Mouse (Mus musculus) erythroblast, adult 5-6 weeks (primary cell): ENCODE data around the gene Hist1h2bq. TPM values are rescaled to one million over a fixed set of nuclear protein-coding genes. Genes with fewer than 3 reads are reported as not detected.

Experiments used
- total RNA-seq, 2 experiments: library from RNA; stranded (forward) in 1 of 2; stranded (reverse) in 1 of 2; fragments of 150-400 nt in 1 of 2; fragments of 200-764, 138-1000 nt in 1 of 2; gene quantifications; 2 replicates each; pipeline versions ENCODE4 v1.2.3 to v1.2.4; 2015 to 2017; ENCODE audit warnings: low replicate concordance in 2 of 2

Hist1h2bq gene
- total RNA-seq, 2 experiments from 2014 or later = 156 to 197 TPM

Other genes starting within 250 kb of the Hist1h2bq start
Only the 30 nearest of the 31 such genes appear.
- gene Olfr1364, start 228.4 kb downstream of the Hist1h2bq start, total RNA-seq (2015; ENCODE audit: low replicate concordance) = not detected in 2 replicates
- not detected in 2 replicates for gene Olfr1364, start 228.4 kb downstream of the Hist1h2bq start, total RNA-seq (2017; ENCODE audit: low replicate concordance)
- gene Olfr1362, start 196.2 kb downstream of the Hist1h2bq start, total RNA-seq (2015; ENCODE audit: low replicate concordance) = not detected in 2 replicates
- gene Olfr1362, start 196.2 kb downstream of the Hist1h2bq start, total RNA-seq (2017; ENCODE audit: low replicate concordance) = not detected in 2 replicates
- gene Olfr11, start 167.7 kb downstream of the Hist1h2bq start, total RNA-seq (2015; ENCODE audit: low replicate concordance) = not detected in 2 replicates
- gene Olfr11, start 167.7 kb downstream of the Hist1h2bq start, total RNA-seq (2017; ENCODE audit: low replicate concordance) = not detected in 2 replicates
- not detected in 2 replicates for gene Olfr1361, start 146.8 kb downstream of the Hist1h2bq start, total RNA-seq (2015; ENCODE audit: low replicate concordance)
- not detected in 2 replicates for gene Olfr1361, start 146.8 kb downstream of the Hist1h2bq start, total RNA-seq (2017; ENCODE audit: low replicate concordance)
- not detected in 2 replicates for gene Olfr1360, start 132.8 kb downstream of the Hist1h2bq start, total RNA-seq (2015; ENCODE audit: low replicate concordance)
- not detected in 2 replicates for gene Olfr1360, start 132.8 kb downstream of the Hist1h2bq start, total RNA-seq (2017; ENCODE audit: low replicate concordance)
- not detected in 2 replicates for gene Olfr1359, start 112.1 kb downstream of the Hist1h2bq start, total RNA-seq (2015; ENCODE audit: low replicate concordance)
- 0.34 and 0.42 TPM in 2 replicates for gene Olfr1359, start 112.1 kb downstream of the Hist1h2bq start, total RNA-seq (2017; ENCODE audit: low replicate concordance)
- gene Hist1h2bl, start 94.1 kb downstream of the Hist1h2bq start, total RNA-seq (2015; ENCODE audit: low replicate concordance) = 91.5 and 110 TPM in 2 replicates
- 213 and 268 TPM in 2 replicates for gene Hist1h2bl, start 94.1 kb downstream of the Hist1h2bq start, total RNA-seq (2017; ENCODE audit: low replicate concordance)
- 6.1 TPM in 1 of 2 replicates, not detected in the other for gene Hist1h2ai, start 93.8 kb downstream of the Hist1h2bq start, total RNA-seq (2015; ENCODE audit: low replicate concordance)
- gene Hist1h2ai, start 93.8 kb downstream of the Hist1h2bq start, total RNA-seq (2017; ENCODE audit: low replicate concordance) = 1,027 and 1,342 TPM in 2 replicates
- gene Hist1h3h, start 92.5 kb downstream of the Hist1h2bq start, total RNA-seq (2015; ENCODE audit: low replicate concordance) = 16.7 TPM in 1 of 2 replicates, not detected in the other
- gene Hist1h3h, start 92.5 kb downstream of the Hist1h2bq start, total RNA-seq (2017; ENCODE audit: low replicate concordance) = 69.1 and 159 TPM in 2 replicates
- 65.8 and 82.8 TPM in 2 replicates for gene Hist1h2bm, start 88.2 kb downstream of the Hist1h2bq start, total RNA-seq (2015; ENCODE audit: low replicate concordance)
- 254 and 277 TPM in 2 replicates for gene Hist1h2bm, start 88.2 kb downstream of the Hist1h2bq start, total RNA-seq (2017; ENCODE audit: low replicate concordance)
- gene Hist1h4j, start 75.1 kb downstream of the Hist1h2bq start, total RNA-seq (2015; ENCODE audit: low replicate concordance) = not detected in 2 replicates
- 148 and 152 TPM in 2 replicates for gene Hist1h4j, start 75.1 kb downstream of the Hist1h2bq start, total RNA-seq (2017; ENCODE audit: low replicate concordance)
- 10.4 and 16.9 TPM in 2 replicates for gene Hist1h4k, start 59.7 kb downstream of the Hist1h2bq start, total RNA-seq (2015; ENCODE audit: low replicate concordance)
- 714 and 903 TPM in 2 replicates for gene Hist1h4k, start 59.7 kb downstream of the Hist1h2bq start, total RNA-seq (2017; ENCODE audit: low replicate concordance)
- 39.2 and 75.4 TPM in 2 replicates for gene Hist1h2ak, start 56.4 kb downstream of the Hist1h2bq start, total RNA-seq (2015; ENCODE audit: low replicate concordance)
- gene Hist1h2ak, start 56.4 kb downstream of the Hist1h2bq start, total RNA-seq (2017; ENCODE audit: low replicate concordance) = 730 and 899 TPM in 2 replicates
- gene Hist1h2bn, start 56.1 kb downstream of the Hist1h2bq start, total RNA-seq (2015; ENCODE audit: low replicate concordance) = 229 and 365 TPM in 2 replicates
- gene Hist1h2bn, start 56.1 kb downstream of the Hist1h2bq start, total RNA-seq (2017; ENCODE audit: low replicate concordance) = 952 and 1,236 TPM in 2 replicates
- gene Hist1h1b, start 29.6 kb downstream of the Hist1h2bq start, total RNA-seq (2015; ENCODE audit: low replicate concordance) = 491 and 530 TPM in 2 replicates
- gene Hist1h1b, start 29.6 kb downstream of the Hist1h2bq start, total RNA-seq (2017; ENCODE audit: low replicate concordance) = 1,333 and 2,653 TPM in 2 replicates
- 143 and 204 TPM in 2 replicates for gene Hist1h3i, start 26.8 kb downstream of the Hist1h2bq start, total RNA-seq (2015; ENCODE audit: low replicate concordance)
- gene Hist1h3i, start 26.8 kb downstream of the Hist1h2bq start, total RNA-seq (2017; ENCODE audit: low replicate concordance) = 142 and 186 TPM in 2 replicates
- not detected in 2 replicates for gene Hist1h2an, start 23.0 kb downstream of the Hist1h2bq start, total RNA-seq (2015; ENCODE audit: low replicate concordance)
- gene Hist1h2an, start 23.0 kb downstream of the Hist1h2bq start, total RNA-seq (2017; ENCODE audit: low replicate concordance) = 456 and 497 TPM in 2 replicates
- gene Hist1h2bp, start 22.7 kb downstream of the Hist1h2bq start, total RNA-seq (2015; ENCODE audit: low replicate concordance) = 4.4 and 5.8 TPM in 2 replicates
- 33.7 and 47.3 TPM in 2 replicates for gene Hist1h2bp, start 22.7 kb downstream of the Hist1h2bq start, total RNA-seq (2017; ENCODE audit: low replicate concordance)
- 63.1 and 86.1 TPM in 2 replicates for gene Hist1h2ao, start 268 bp upstream of the Hist1h2bq start, total RNA-seq (2015; ENCODE audit: low replicate concordance)
- 517 TPM in 1 of 2 replicates, not detected in the other for gene Hist1h2ao, start 268 bp upstream of the Hist1h2bq start, total RNA-seq (2017; ENCODE audit: low replicate concordance)
- 71.7 and 77.6 TPM in 2 replicates for gene Hist1h4m, start 1.5 kb upstream of the Hist1h2bq start, total RNA-seq (2015; ENCODE audit: low replicate concordance)
- gene Hist1h4m, start 1.5 kb upstream of the Hist1h2bq start, total RNA-seq (2017; ENCODE audit: low replicate concordance) = 860 and 1,014 TPM in 2 replicates
- 6.9 and 21.5 TPM in 2 replicates for gene Hist1h4n, start 22.0 kb upstream of the Hist1h2bq start, total RNA-seq (2015; ENCODE audit: low replicate concordance)
- 699 and 712 TPM in 2 replicates for gene Hist1h4n, start 22.0 kb upstream of the Hist1h2bq start, total RNA-seq (2017; ENCODE audit: low replicate concordance)
- gene Hist1h2ap, start 23.3 kb upstream of the Hist1h2bq start, total RNA-seq (2015; ENCODE audit: low replicate concordance) = 40.2 and 52.7 TPM in 2 replicates
- gene Hist1h2ap, start 23.3 kb upstream of the Hist1h2bq start, total RNA-seq (2017; ENCODE audit: low replicate concordance) = 924 and 2,814 TPM in 2 replicates
- gene Hist1h2br, start 23.5 kb upstream of the Hist1h2bq start, total RNA-seq (2015; ENCODE audit: low replicate concordance) = 215 and 279 TPM in 2 replicates
- 157 and 261 TPM in 2 replicates for gene Hist1h2br, start 23.5 kb upstream of the Hist1h2bq start, total RNA-seq (2017; ENCODE audit: low replicate concordance)
- 0.19 and 2.9 TPM in 2 replicates for gene Zfp184, start 134.9 kb upstream of the Hist1h2bq start, total RNA-seq (2015; ENCODE audit: low replicate concordance)
- gene Zfp184, start 134.9 kb upstream of the Hist1h2bq start, total RNA-seq (2017; ENCODE audit: low replicate concordance) = 0.34 and 2.5 TPM in 2 replicates
- gene Pom121l2, start 171.0 kb upstream of the Hist1h2bq start, total RNA-seq (2015; ENCODE audit: low replicate concordance) = not detected in 2 replicates
- not detected in 2 replicates for gene Pom121l2, start 171.0 kb upstream of the Hist1h2bq start, total RNA-seq (2017; ENCODE audit: low replicate concordance)
- 2.7 and 6.3 TPM in 2 replicates for gene Prss16, start 199.5 kb upstream of the Hist1h2bq start, total RNA-seq (2015; ENCODE audit: low replicate concordance)
- gene Prss16, start 199.5 kb upstream of the Hist1h2bq start, total RNA-seq (2017; ENCODE audit: low replicate concordance) = 1.8 and 2.2 TPM in 2 replicates
- 2.5 TPM in 1 of 2 replicates, not detected in the other for gene Hist1h2ah, start 225.4 kb upstream of the Hist1h2bq start, total RNA-seq (2015; ENCODE audit: low replicate concordance)
- gene Hist1h2ah, start 225.4 kb upstream of the Hist1h2bq start, total RNA-seq (2017; ENCODE audit: low replicate concordance) = 462 and 930 TPM in 2 replicates
- gene Hist1h2bk, start 225.7 kb upstream of the Hist1h2bq start, total RNA-seq (2015; ENCODE audit: low replicate concordance) = 14.6 and 64.4 TPM in 2 replicates
- 627 and 660 TPM in 2 replicates for gene Hist1h2bk, start 225.7 kb upstream of the Hist1h2bq start, total RNA-seq (2017; ENCODE audit: low replicate concordance)
- 32.4 and 38.2 TPM in 2 replicates for gene Hist1h4i, start 231.2 kb upstream of the Hist1h2bq start, total RNA-seq (2015; ENCODE audit: low replicate concordance)
- gene Hist1h4i, start 231.2 kb upstream of the Hist1h2bq start, total RNA-seq (2017; ENCODE audit: low replicate concordance) = 129 and 151 TPM in 2 replicates
- gene Hist1h2ag, start 232.7 kb upstream of the Hist1h2bq start, total RNA-seq (2015; ENCODE audit: low replicate concordance) = 3.7 and 12.3 TPM in 2 replicates
- gene Hist1h2ag, start 232.7 kb upstream of the Hist1h2bq start, total RNA-seq (2017; ENCODE audit: low replicate concordance) = 705 and 715 TPM in 2 replicates